In the genomic region with DNA sequence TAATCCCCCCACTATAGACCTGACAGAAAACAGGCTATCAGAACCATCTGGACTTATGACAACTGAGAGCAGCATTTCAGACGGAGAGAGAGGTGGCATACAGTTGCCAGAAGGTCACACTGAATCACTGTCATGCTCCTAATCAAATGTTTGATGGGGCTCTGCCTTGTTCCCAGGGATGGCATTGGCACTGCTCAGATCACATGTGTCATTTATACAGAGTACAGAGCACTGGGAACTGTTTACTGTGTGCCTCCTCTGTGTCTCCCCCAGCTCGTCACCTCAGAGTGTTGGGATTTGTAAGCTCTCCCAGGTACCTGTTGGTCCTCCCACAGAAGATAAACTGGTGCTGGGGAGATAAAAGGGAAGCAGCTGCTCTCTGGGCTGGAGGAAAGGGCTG, we compare ENCODE assay signal across 24 mouse cellular contexts.
DNase-seq lines count a peak whose midpoint lies in the region; ATAC-seq lines count a peak whose summit lies in the region.
"Had no signal": no experiment of that assay in that cellular context is flagged by ENCODE, and none has a peak within 500 bp of the region (broad histone marks: within the 10 kb centered on the region; RNA-seq: fewer than 3 reads in every experiment).

No protein-coding gene starts in this region.

- DNase-seq in adrenal gland, postnatal 14 days, result peak; percentile 55
- DNase-seq in adrenal gland, adult 8-10 months, result no peak
- DNase-seq in heart, adult 8-10 months (ENCODE audit: low spot score), result peak; percentile 23
- no peak for DNase-seq in heart, adult 9 months (ENCODE audit: low spot score in 2 of 2)
- DNase-seq in adrenal gland, postnatal 36 days, result peak; percentile 39 to 51
- DNase-seq: cerebellum, adult 18-20 months; cerebellum, postnatal 10 days; forebrain, postnatal 0 days; gastrocnemius, postnatal 10 days; kidney, adult 11 months; kidney, postnatal 14 days; liver; lung, adult 2 months; lung, postnatal 10 days; right cerebral cortex, postnatal 4 days had no signal

- H3K27me3 ChIP-seq in megakaryocyte, embryonic 14.5 days (replicated peaks), result no peaks in the 10 kb centered on the region
- H3K27me3 ChIP-seq: embryonic facial prominence, embryonic 15.5 days; forebrain, embryonic 12.5 days; hindbrain, embryonic 15.5 days had no signal

- H3K36me3 ChIP-seq in megakaryocyte, embryonic 14.5 days (replicated peaks; ENCODE audit: low read length), result peaks cover 9% of the 10 kb centered on the region
- H3K36me3 ChIP-seq: embryonic facial prominence, embryonic 15.5 days; forebrain, embryonic 12.5 days; hindbrain, embryonic 10.5 days; hindbrain, embryonic 15.5 days had no signal

- no peaks in the 10 kb centered on the region for H3K9me3 ChIP-seq in megakaryocyte, embryonic 14.5 days
- H3K9me3 ChIP-seq: embryonic facial prominence, embryonic 15.5 days; forebrain, embryonic 12.5 days; hindbrain, embryonic 10.5 days; hindbrain, embryonic 15.5 days had no signal

- H3K4me3 ChIP-seq in megakaryocyte, embryonic 14.5 days (replicated peaks), result peak overlapping the region; percentile 38
- H3K4me3 ChIP-seq: embryonic facial prominence, embryonic 15.5 days; forebrain, embryonic 12.5 days; hindbrain, embryonic 10.5 days; hindbrain, embryonic 15.5 days had no signal

- ATAC-seq in megakaryocyte, adult 5-6 weeks (ENCODE audit: poor library complexity, severe bottlenecking), result no peak
- no peak for ATAC-seq in CD4-positive, CD25-positive, alpha-beta regulatory T cell, adult 4 months
- ATAC-seq: forebrain, postnatal 0 days; inflammation-experienced regulatory T-cells, adult 6 months; midbrain, embryonic 16.5 days had no signal

- H3K4me1 ChIP-seq in megakaryocyte, embryonic 14.5 days, result peaks cover 92% of the 10 kb centered on the region

Comparison
In these comparisons a context has a peak if more than half of its experiments do, and no peak if none do; other contexts are left out.
1. DNase-seq: peak in adrenal gland, postnatal 14 days (single experiment), heart, adult 8-10 months (single experiment) and adrenal gland, postnatal 36 days (2 of 2); none in adrenal gland, adult 8-10 months (single experiment) and heart, adult 9 months (0 of 2).